Mouse (Mus musculus) E14TG2a.4 (cell line): ENCODE results near the gene Nr4a1.

ENCODE experiments used
- H3K27me3 ChIP-seq: 2 replicates; pipeline ENCODE4 v1.6.1; 2014; ENCODE audit warnings: low read length, control low read depth; ENCODE audit not compliant: insufficient read depth
- H3K36me3 ChIP-seq: 2 replicates; pipeline ENCODE4 v1.6.1; 2014; ENCODE audit warnings: low read length, control low read depth; ENCODE audit not compliant: insufficient read depth
- H3K4me1 ChIP-seq: replicated peaks from 2 replicates; pipeline ENCODE4 v1.6.1; 2014; ENCODE audit warnings: low read depth, low read length, control low read depth
- H3K4me3 ChIP-seq: replicated peaks from 2 replicates; pipeline ENCODE4 v1.5.1; 2014; ENCODE audit warnings: mild to moderate bottlenecking, low read length
- H3K9me3 ChIP-seq: 2 replicates; pipeline ENCODE4 v1.6.1; 2014; ENCODE audit warnings: low read length, control low read depth
- CTCF ChIP-seq: conservative IDR thresholded peaks from 2 replicates; pipeline ENCODE4 v1.5.1; 2014; ENCODE audit warnings: low read length
- NANOG ChIP-seq: IDR thresholded peaks from 2 replicates; pipeline ENCODE4 v1.6.1; 2014; ENCODE audit warnings: borderline replicate concordance, low read length, mixed read lengths
- POU5F1 ChIP-seq: IDR thresholded peaks from 2 replicates; pipeline ENCODE4 v1.6.1; 2014; ENCODE audit warnings: low read length, borderline replicate concordance

Gene Nr4a1

DNA sequence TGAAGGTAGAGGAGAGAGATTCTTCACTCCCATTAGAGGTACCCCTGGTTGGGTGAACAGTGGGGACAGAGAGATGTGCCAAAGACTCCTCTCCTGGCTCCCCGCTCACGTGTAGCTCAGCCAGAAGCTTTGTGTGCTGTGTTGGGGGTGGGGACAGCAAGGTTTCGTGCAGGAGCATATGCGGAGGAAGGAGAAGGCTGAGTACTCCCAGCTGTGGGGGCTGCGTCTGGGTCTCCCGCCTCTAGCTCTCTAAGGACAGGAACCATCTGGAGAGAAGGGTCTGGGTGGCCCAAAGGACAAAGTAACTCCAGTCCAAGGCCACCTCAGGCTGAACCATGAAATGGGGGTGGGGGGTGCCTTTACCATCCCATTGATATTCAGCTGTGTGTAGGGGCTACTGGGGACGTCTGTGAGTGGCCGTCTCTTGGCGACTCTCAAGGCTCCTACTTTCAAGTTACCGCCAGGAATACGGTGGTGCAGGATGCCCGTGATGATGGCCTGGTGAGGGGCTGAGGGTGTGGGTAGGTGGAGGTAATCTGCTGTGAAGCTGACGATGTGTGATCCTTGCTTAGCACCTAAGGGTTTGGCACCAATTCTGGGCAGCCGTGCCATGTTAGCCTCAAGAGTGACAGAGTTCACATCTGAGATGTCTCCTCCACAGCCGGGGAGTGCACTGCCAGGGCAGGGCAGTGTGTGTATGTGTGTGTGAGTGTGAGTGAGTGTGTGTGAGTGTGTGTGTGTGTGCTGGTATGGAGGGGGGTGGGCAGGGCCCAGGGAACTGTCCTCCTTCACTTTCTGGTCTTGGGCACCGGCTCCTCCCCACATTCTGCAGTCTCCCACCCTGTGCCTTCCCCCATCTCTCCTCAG lies 40.2 kb downstream of the Nr4a1 start:
- peaks cover 5% of the 10 kb centered on the region for H3K27me3 ChIP-seq
- H3K9me3 ChIP-seq: no peaks in the 10 kb centered on the region
- peaks cover 34% of the 10 kb centered on the region for H3K36me3 ChIP-seq
- H3K4me3 ChIP-seq: no peak overlapping the region
- peaks cover 46% of the 10 kb centered on the region for H3K4me1 ChIP-seq
- TF ChIP-seq POU5F1 (no peak), CTCF (no peak), NANOG (no peak)

- H3K4me1 ChIP-seq: peaks cover 46% of the 10 kb centered on the region
- H3K27me3 ChIP-seq: peaks cover 5% of the 10 kb centered on the region
- peaks cover 25% of the 10 kb centered on the region for H3K36me3 ChIP-seq
- H3K4me3 ChIP-seq: no peak overlapping the region
- TF ChIP-seq POU5F1: no peak
- no peak for TF ChIP-seq CTCF
- TF ChIP-seq NANOG: no peak
- no peaks in the 10 kb centered on the region for H3K9me3 ChIP-seq
These were observed 41.0 kb downstream of the Nr4a1 start for GRCm38 (mm10) chr15:101295106-101295505.

GRCm38 (mm10) chr15:101295616-101296015 lies 41.5 kb downstream of the Nr4a1 start:
- Histone ChIP-seq H3K9me3 (no peaks in the 10 kb centered on the region), H3K36me3 (peaks cover 20% of the 10 kb centered on the region), H3K27me3 (peaks cover 5% of the 10 kb centered on the region), H3K4me1 (peaks cover 41% of the 10 kb centered on the region), H3K4me3 (no peak overlapping the region)
- no peak for TF ChIP-seq NANOG
- TF ChIP-seq POU5F1: no peak
- no peak for TF ChIP-seq CTCF

DNA sequence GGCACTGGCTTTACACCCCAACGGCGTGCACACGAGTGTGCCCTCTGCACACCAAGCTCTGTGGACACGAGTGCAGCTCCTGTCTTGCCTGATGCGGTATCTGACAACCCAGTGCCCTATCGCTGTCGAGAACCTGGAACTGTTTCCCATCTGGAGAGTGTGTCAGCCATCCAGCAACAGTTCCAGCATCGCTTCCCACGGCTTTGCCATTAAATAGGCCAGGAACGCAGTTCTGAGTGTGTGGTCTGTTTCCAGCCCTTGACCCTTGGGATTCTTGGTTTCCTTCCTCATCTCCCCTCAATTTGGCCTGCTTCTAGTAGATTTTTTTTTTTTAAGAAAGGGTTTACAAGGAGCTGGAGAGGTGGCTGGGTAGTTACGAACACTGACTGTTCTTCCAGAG lies 42.0 kb downstream of the Nr4a1 start:
- TF ChIP-seq POU5F1: no peak
- TF ChIP-seq NANOG: no peak
- no peak for TF ChIP-seq CTCF
- Histone ChIP-seq H3K9me3 (no peaks in the 10 kb centered on the region), H3K4me1 (peaks cover 36% of the 10 kb centered on the region), H3K36me3 (peaks cover 15% of the 10 kb centered on the region), H3K4me3 (no peak overlapping the region), H3K27me3 (peaks cover 5% of the 10 kb centered on the region)

GRCm38 (mm10) chr15:101297988-101298387 lies 43.9 kb downstream of the Nr4a1 start:
- H3K4me3 ChIP-seq: no peak overlapping the region
- H3K4me1 ChIP-seq: peaks cover 18% of the 10 kb centered on the region
- no peaks in the 10 kb centered on the region for H3K9me3 ChIP-seq
- no peak for TF ChIP-seq NANOG
- no peak for TF ChIP-seq CTCF
- no peak for TF ChIP-seq POU5F1
- peaks cover 5% of the 10 kb centered on the region for H3K27me3 ChIP-seq
- H3K36me3 ChIP-seq: no peaks in the 10 kb centered on the region

GRCm38 (mm10) chr15:101298550-101298949 lies 44.5 kb downstream of the Nr4a1 start:
- Histone ChIP-seq H3K36me3 (no peaks in the 10 kb centered on the region), H3K9me3 (no peaks in the 10 kb centered on the region), H3K4me3 (no peak overlapping the region), H3K4me1 (peaks cover 13% of the 10 kb centered on the region), H3K27me3 (peaks cover 5% of the 10 kb centered on the region)
- TF ChIP-seq NANOG (no peak), POU5F1 (no peak), CTCF (no peak)

DNA sequence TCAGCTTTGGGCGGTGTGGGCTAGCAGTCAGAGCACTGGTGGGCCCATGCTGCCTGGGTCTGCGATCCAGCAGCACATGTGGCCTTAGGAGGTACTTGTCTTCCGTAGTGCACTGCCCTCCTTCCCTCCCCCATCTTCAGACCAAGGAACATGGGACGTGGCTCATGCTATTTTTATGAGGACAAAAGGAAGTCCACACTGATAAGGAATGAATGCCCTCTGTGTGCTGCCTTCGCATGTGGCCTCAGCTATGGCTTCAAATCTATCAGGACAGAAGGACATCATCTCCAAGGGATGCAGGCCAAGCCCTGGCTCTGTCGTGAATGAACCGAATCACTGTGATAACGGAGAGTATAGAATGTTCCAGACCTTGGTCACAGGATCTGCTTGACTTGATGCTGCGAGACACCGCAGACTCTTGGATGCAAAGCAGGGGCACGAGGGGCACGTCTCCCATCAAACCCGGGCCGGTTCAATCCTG lies 45.5 kb downstream of the Nr4a1 start:
- TF ChIP-seq POU5F1 (no peak), CTCF (no peak), NANOG (no peak)
- Histone ChIP-seq H3K9me3 (no peaks in the 10 kb centered on the region), H3K27me3 (peaks cover 5% of the 10 kb centered on the region), H3K4me3 (no peak overlapping the region), H3K4me1 (0 out of 2 replicates have a peak, but pooled peaks cover 3% of the 10 kb centered on the region), H3K36me3 (no peaks in the 10 kb centered on the region)

GRCm38 (mm10) chr15:101300128-101300527 lies 46.1 kb downstream of the Nr4a1 start:
- 0 out of 2 replicates have a peak, but pooled peaks cover 2% of the 10 kb centered on the region for H3K4me1 ChIP-seq
- TF ChIP-seq CTCF: no peak
- TF ChIP-seq POU5F1: no peak
- no peak for TF ChIP-seq NANOG
- peaks cover 5% of the 10 kb centered on the region for H3K27me3 ChIP-seq
- H3K4me3 ChIP-seq: no peak overlapping the region
- no peaks in the 10 kb centered on the region for H3K9me3 ChIP-seq
- no peaks in the 10 kb centered on the region for H3K36me3 ChIP-seq
